Mouse (Mus musculus) MEL-GATA-1-ER (cell line): ENCODE measurements at regions not wholly inside any gene's neighbourhood (a gene's known extent, or its start where the extent isn't known, plus 50 kb on each side); places are given as distances from the start of the nearest gene placed in this dataset.
"Not testable (repeated sequence)": the region's sequence is repeated elsewhere in the genome, so short reads cannot be mapped to it uniquely, and the experiment has no call there.

Experiments
- DNase-seq: peaks from one replicate; pipeline ENCODE4 v3.0.0-alpha.2; 2012; ENCODE audit warnings: low read depth; ENCODE audit errors: extremely low read depth

- no peak for DNase-seq
Observed at GRCm38 (mm10) chr9:91004214-91004613, 358.0 kb upstream of the Zic4 start.

GRCm38 (mm10) chr9:91040546-91040945 is 321.7 kb upstream of the Zic4 start:
- DNase-seq: no peak

DNA sequence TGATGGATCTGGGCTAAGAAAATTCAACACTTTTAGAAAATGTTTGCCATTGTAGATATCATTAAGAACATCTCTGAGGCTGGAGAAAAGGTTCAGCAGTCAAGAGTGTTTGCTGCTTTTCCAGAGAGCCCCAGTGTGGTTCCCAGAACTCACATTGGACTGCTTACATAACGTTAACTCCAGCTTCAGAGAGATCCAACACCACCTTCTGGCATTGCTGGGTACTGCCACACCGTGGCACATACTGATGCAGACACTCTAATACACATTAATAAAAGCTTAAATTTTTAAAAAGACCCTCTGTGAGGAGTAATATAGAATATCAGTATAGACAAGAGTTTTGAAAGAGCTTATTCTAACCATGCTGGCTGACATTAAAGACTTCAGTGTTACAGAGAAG is 313.6 kb upstream of the Zic4 start:
- DNase-seq: no peak

GRCm38 (mm10) chr9:91053065-91053793 is 309.0 kb upstream of the Zic4 start:
- no peak for DNase-seq

DNA sequence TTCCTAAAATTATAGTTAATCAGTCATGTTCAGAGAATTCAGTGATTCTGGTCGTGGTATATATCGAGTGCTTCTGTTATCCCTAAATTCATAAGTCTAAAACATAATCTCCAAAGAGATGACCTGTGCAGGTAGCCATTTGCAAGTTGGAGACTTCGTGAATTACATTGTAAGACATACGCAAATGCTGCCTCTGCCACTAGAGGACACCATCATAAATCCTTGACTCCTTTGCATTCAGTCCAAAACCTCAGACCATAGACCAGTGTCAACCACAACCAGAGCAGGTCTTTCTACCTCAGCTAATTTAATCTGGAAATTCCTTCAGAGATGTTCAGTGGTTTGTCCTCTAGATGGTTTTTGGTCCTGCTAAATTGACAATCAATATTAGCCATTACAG is 302.8 kb upstream of the Zic4 start:
- DNase-seq: no peak

DNA sequence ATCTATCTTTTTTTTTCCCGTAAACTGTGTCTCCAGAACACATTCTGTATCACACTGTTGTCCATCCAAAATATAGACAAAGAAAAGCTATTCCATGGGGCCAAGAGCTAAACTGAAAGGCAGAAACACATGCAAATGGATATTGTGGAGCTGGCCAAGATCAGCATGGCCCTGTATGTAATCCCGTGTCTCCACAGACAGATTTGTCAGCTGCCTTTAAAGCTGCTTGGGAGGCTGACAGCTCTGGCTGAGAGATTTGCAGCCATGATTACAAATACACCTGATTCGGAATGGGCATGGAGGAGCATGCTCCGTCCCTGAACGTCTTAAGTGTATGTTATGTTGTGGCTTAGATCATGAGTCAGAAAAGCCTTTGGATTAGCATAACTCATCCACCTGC is 292.7 kb upstream of the Zic4 start:
- DNase-seq: no peak

DNA sequence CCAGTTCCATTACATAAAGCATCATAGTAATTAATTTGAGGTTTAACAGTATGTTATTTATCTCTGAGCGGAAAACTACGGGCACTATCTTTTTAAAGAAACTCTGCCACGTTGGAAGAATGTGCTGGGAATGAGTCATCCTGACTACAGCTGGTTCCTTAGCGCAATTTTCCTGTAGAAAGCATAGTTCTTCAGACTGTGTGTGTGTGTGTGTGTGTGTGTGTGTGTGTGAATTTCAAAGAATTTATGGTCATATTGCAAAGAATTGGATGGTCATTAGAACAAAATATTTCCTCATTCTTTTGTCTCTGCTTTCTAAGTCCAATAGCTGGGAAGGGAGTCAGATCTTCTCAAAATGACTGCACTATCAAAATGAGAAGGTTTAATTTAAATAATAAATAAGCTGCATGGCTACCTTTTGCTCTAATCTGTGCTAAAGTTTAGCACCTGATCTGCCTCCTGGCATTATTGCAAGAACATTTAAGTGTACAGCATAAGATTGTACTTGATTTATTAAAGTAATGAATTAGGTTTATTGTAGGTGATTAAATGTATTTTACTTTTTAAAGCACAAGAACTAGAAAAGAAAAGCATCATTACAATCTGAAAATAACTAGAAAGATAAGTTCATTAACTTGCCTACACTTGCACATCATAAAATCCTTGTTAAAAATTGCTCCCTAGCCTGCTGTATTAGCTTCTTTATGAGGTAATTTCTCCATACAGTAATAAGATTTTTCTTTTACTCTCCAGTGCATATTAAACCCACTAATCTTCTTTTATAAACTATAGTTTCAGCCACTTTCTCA is 288.6 kb upstream of the Zic4 start:
- DNase-seq: no peak

- no peak for DNase-seq
Observed at GRCm38 (mm10) chr9:91074175-91074480, 288.1 kb upstream of the Zic4 start.

- DNase-seq: no peak
Observed at GRCm38 (mm10) chr9:91077490-91077889, 284.7 kb upstream of the Zic4 start.

GRCm38 (mm10) chr9:91083791-91084190 is 278.4 kb upstream of the Zic4 start:
- no peak for DNase-seq

DNA sequence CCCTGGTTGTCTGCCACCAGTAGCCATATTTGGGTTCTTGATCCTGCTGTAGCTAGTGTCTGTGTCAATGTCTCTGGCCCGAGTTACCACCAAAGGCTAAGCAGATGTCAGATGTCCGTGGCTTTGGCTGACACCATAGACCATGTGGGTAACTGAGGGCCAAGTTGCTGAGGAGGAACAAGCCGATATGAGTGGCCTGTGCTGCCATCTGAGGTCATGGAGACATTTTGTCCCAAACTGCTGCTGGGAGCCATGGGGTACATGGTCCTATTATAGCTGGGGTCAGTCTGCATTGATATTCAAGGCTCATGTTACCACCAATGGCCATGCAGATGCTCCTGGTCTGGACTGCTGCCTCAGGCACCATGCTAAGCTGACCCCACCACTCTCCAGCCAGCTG is 276.3 kb upstream of the Zic4 start:
- DNase-seq: no peak

- DNase-seq: no peak
Observed at GRCm38 (mm10) chr9:91089348-91089747, 272.9 kb upstream of the Zic4 start.

DNA sequence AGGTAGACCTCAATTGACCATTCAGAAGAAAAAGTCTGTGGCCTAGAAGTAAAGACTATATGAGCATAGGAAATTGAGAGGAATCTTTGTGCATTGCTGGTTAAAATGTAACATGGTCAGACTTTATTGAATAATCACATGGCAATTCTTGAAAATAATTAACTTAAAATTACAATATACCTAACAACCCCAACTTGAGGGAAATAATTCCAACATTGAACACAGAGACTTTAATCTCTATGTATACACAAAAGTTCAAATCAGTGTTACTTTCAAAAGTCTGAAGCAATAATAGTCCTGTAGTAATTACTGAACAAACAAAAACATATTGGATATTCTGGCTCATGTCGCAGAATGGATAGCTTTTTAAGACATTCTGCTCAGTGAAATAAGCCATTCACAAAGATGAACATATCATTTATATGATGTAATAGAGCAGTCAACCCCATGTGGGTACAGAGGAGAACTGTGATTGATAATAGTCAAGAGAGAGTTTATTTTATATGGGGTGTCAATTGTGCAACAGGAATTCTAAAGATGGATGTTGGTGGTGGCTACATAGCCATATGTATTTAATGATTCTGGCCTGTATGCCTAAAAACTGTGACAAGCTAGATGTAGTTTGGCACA is 270.7 kb upstream of the Zic4 start:
- no peak for DNase-seq

DNA sequence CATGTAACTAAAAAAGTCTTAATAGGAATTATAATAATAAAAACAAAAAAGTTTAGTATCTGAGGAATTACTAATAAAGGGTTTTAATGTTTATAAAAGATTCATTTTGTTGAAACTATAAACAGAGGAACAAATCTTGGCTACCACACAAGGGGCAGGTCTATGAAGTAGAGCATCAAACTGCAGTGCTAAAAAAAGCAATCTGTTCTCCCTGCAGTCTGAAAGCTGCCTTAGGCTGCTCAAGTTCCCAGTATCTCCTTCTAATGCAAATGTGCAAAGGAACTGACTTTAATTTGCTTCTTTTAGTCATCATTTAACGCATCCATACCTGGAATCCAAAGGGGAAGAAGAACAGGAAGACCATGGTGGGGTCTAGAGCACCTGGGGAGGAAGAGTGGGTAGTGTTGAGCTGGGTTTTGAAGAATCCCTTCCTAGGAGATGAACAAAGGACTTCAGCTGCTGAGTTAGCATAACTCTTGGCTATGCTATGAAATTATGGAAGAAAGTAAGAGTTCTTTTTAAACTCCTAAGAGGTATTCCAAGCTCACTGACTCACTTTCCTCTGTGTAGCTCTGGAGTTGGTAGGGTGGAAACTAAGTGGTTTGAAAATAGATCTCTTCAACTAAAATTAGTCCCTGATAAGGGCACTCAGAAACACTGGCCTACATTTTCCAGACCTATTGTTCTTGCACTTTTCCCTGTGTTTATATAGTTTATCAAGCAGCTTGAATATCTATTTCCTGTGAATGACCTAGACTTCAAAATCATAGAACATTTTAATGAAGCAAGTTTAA is 260.4 kb upstream of the Zic4 start:
- no peak for DNase-seq

- DNase-seq: no peak
Observed at GRCm38 (mm10) chr9:91122441-91123035, 239.7 kb upstream of the Zic4 start.

GRCm38 (mm10) chr9:91123208-91123607 is 239.0 kb upstream of the Zic4 start:
- no peak for DNase-seq

GRCm38 (mm10) chr9:91126630-91127245 is 235.5 kb upstream of the Zic4 start:
- DNase-seq: no peak

DNA sequence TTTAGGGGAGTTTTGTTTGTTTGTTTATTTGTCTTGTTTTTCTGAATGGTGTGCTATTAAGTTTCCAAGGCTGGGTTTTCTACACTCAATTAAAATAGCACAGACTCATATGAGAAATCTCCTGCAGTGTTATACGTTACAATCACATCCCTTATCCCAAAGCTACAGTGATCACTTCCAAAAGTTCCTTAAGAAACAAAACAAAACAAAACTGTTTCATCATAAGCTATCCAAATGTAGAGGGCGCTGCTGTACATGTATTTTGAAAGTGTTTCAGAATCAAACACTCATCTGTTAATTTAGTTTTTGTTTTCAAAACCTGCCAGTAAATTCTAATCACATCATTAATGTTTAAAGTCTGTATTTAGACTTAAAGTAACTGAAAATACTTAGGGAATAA is 233.7 kb upstream of the Zic4 start:
- DNase-seq: not testable (repeated sequence)

GRCm38 (mm10) chr9:91130111-91130720 is 232.0 kb upstream of the Zic4 start:
- no peak for DNase-seq

- DNase-seq: no peak
Observed at GRCm38 (mm10) chr9:91131415-91132255, 230.6 kb upstream of the Zic4 start.
